Mouse (Mus musculus): ENCODE results near the gene Npr2. TPM values are rescaled to one million over a fixed set of nuclear protein-coding genes. Genes with fewer than 3 reads are reported as not detected.

Npr2 gene
- polyA plus RNA-seq, 1 experiment from 2014 or later: 4.8 TPM

DNA sequence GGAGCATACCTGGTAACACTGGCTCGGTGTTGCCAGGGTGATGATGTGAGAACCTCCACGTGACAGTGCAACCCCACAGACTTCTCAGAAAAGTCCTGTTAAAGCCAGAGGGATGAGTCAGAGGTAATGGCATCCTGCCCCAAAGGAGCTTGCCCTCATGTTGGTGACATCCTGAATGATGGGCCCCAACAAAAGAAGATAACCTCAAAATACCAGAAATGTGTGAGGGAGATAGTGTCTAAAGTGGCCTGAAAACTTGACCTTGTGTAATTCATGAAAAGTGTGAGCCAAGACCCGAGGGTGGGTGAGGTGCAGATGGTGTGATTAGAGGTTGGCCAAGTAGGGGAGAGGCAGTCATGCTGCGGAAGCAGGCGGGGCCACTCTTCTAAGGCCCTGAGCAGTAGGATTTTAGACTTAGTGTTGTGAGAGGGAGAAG lies 62.1 kb downstream of the Npr2 start:
- H3K4me3 ChIP-seq: no peak overlapping the region
- 73% methylated on average over 5 of the region's 5 CpGs for WGBS
- no peaks in the 10 kb centered on the region for H3K9me3 ChIP-seq (replicated peaks)

DNA sequence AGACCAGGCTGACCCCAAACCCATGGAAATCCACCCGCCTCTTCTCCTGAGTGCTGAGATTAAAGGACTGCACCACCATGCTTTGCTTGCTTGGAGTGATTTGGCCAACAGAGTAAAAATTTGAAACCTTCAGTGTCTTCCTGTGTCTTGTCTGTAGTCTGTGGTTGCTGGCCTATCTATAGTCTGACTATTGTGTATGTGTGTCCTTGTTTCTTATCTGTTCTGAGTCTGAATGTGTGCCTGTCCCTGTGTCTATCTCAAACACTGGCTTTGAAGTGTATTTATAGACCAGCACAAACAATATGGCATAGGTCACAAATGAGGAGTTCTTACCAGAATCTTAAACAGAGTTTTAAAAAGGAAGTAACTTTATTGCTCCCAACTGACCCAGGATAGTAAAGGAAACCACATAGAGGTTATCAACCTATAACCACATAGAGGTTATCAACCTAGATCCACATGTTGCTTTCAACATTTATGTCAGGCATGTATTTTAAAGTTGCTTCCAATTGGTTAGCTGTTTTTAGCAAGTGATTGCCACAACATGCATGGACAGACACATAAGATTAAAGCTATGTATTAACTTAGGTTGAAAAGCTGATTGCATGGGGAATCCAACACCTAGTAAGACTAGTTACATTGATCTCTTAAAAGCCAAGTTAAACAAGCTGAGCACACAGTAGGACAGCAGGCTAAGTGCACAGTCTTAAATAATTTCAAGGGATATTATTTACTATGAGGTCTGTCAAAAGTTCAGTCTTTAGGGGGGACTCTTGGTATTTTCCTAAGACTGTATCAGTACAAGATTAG lies 62.9 kb downstream of the Npr2 start:
- Histone ChIP-seq H3K27ac (no peak overlapping the region), H3K9me3 (replicated peaks) (no peaks in the 10 kb centered on the region), H3K4me1 (peaks cover 4% of the 10 kb centered on the region; the same call in 1 of the 2 replicates), H3K36me3 (no peaks in the 10 kb centered on the region), H3K27me3 (ENCODE audit: low read depth, poor library complexity, severe bottlenecking) (no peaks in the 10 kb centered on the region), H3K4me3 (no peak overlapping the region)
- DNase-seq (ENCODE audit: low spot score): no peak
- WGBS: 83% methylated on average over 1 of the region's 1 CpGs

More for the DNA sequence above, 62.1 kb downstream of the Npr2 start:
- no peaks in the 10 kb centered on the region for H3K36me3 ChIP-seq
- DNase-seq (ENCODE audit: low spot score): no peak
- no peak overlapping the region for H3K27ac ChIP-seq
- peaks cover 4% of the 10 kb centered on the region; the same call in 1 of the 2 replicates for H3K4me1 ChIP-seq
- no peaks in the 10 kb centered on the region for H3K27me3 ChIP-seq (ENCODE audit: low read depth, poor library complexity, severe bottlenecking)

DNA sequence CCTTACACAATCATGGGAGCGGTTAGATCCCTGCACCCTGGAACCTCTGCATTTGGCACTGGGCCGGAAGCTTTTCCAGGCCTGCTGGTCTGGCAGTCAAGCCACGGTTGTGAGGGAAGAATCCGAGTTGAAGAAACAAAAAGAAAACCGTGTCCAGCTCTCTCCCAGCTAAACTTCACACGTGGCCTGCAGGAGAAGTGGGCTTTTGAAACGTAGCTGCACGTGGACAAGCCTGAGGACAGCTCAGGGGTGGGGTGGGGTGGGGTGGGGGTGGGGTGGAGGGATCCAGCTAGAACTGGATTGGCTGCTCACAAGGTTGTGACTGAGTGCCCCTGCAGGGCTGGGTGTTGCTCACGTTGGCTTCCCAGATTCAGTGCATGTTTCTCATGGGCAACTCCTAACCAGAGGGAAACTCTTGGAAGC lies 63.5 kb downstream of the Npr2 start:
- H3K27me3 ChIP-seq (ENCODE audit: low read depth, poor library complexity, severe bottlenecking): no peaks in the 10 kb centered on the region
- no peaks in the 10 kb centered on the region for H3K36me3 ChIP-seq
- H3K4me3 ChIP-seq: no peak overlapping the region
- peaks cover 4% of the 10 kb centered on the region; the same call in 1 of the 2 replicates for H3K4me1 ChIP-seq
- H3K9me3 ChIP-seq (replicated peaks): no peaks in the 10 kb centered on the region
- 42% methylated on average over 9 of the region's 9 CpGs for WGBS
- no peak overlapping the region for H3K27ac ChIP-seq
- no peak for DNase-seq (ENCODE audit: low spot score)

DNA sequence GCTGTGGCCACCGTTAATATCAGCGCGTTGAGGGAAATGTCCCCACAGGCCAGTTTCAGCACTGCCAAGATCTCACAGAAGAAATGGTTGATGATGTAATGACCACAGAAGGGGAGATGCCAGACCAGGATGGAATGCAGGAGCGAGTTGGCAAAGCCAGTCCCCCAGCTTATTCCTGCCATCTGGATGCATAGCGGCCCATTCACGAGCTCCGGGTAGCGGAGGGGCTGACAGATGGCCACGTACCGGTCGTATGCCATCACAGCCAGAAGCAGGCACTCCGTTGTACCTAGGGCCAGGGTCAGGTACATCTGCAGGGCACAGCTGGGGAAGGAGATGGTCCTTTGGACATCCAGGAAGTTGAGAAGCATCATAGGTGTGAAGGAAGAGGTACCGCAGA lies 64.8 kb downstream of the Npr2 start:
- no peak overlapping the region for H3K27ac ChIP-seq

DNA sequence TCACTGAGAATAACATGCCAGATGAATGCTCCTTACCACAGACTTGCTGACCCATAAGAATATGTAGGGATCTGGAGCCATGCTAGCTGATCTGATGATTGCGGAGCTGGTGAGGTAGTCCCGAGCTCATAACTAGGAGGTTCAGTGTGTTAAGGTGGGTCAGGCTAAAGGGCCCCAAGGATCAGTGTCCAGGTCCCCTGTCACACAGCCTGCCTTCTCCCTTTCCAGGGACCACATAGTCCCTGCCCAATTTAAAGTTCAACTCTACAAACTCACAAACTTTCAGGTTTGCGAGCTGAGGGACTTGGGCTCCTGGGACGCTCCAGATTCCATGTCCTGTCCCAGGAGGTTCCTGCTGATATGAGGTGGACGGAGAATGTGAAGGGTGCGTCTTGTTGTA lies 69.0 kb downstream of the Npr2 start, which contains the start of gene Olfr70:
Olfr70 (minus strand) TSS at position 101 of the 400 bp plus-strand sequence.
- no peak within 1 kb of the TSS for H3K4me3 ChIP-seq
- no peaks in the 10 kb centered on the region for H3K27me3 ChIP-seq (ENCODE audit: low read depth, poor library complexity, severe bottlenecking)
- WGBS: 90% methylated on average over 6 of the region's 6 CpGs
- no peak within 1 kb of the TSS for H3K27ac ChIP-seq
- H3K36me3 ChIP-seq: no peaks in the 10 kb centered on the region
- H3K9me3 ChIP-seq (replicated peaks): no peaks in the 10 kb centered on the region
- no peak for DNase-seq (ENCODE audit: low spot score)
- no peaks in the 10 kb centered on the region for H3K4me1 ChIP-seq

More for the DNA sequence above, 64.8 kb downstream of the Npr2 start:
- peaks cover 4% of the 10 kb centered on the region; the same call in 1 of the 2 replicates for H3K4me1 ChIP-seq
- H3K36me3 ChIP-seq: no peaks in the 10 kb centered on the region
- DNase-seq (ENCODE audit: low spot score): no peak
- no peaks in the 10 kb centered on the region for H3K27me3 ChIP-seq (ENCODE audit: low read depth, poor library complexity, severe bottlenecking)
- 92% methylated on average over 13 of the region's 13 CpGs for WGBS
- H3K9me3 ChIP-seq (replicated peaks): no peaks in the 10 kb centered on the region
- no peak overlapping the region for H3K4me3 ChIP-seq

Small RNA genes lying within 50 kb of the gene (microRNA-seq; reads per million reads assigned to microRNA genes)
- gene Gm25262: not detected

Other genes with a start within 250 kb of the Npr2 start
- gene Rusc2, start 250.0 kb upstream of the Npr2 start, polyA plus RNA-seq (2016; fragmentation: Nextera tagmentation; extraction: Ambion mirVana): 3.4 and 5.8 TPM in 2 replicates
- gene Fam166b, start 202.8 kb upstream of the Npr2 start, polyA plus RNA-seq (2016; fragmentation: Nextera tagmentation; extraction: Ambion mirVana): 0.18 TPM in 1 of 2 replicates, not detected in the other
- gene Tesk1, start 190.0 kb upstream of the Npr2 start, polyA plus RNA-seq (2016; fragmentation: Nextera tagmentation; extraction: Ambion mirVana): 7.5 and 9.7 TPM in 2 replicates
- gene Cd72, start 177.3 kb upstream of the Npr2 start, polyA plus RNA-seq (2016; fragmentation: Nextera tagmentation; extraction: Ambion mirVana): 2.0 and 2.3 TPM in 2 replicates
- gene Sit1, start 148.2 kb upstream of the Npr2 start, polyA plus RNA-seq (2016; fragmentation: Nextera tagmentation; extraction: Ambion mirVana): not detected in 2 replicates
- 44.3 and 50.8 TPM in 2 replicates for gene Ccdc107, start 139.0 kb upstream of the Npr2 start, polyA plus RNA-seq (2016; fragmentation: Nextera tagmentation; extraction: Ambion mirVana)
- gene Arhgef39, start 132.2 kb upstream of the Npr2 start, polyA plus RNA-seq (2016; fragmentation: Nextera tagmentation; extraction: Ambion mirVana): 45.1 and 49.8 TPM in 2 replicates
- gene Car9, start 125.0 kb upstream of the Npr2 start, polyA plus RNA-seq (2016; fragmentation: Nextera tagmentation; extraction: Ambion mirVana): 1.0 and 1.3 TPM in 2 replicates
- gene Tpm2, start 108.2 kb upstream of the Npr2 start, polyA plus RNA-seq (2016; fragmentation: Nextera tagmentation; extraction: Ambion mirVana): 45.4 and 60.0 TPM in 2 replicates
- gene Creb3, start 69.6 kb upstream of the Npr2 start, polyA plus RNA-seq (2016; fragmentation: Nextera tagmentation; extraction: Ambion mirVana): 27.3 and 40.5 TPM in 2 replicates
- gene Tln1, start 69.2 kb upstream of the Npr2 start, polyA plus RNA-seq (2016; fragmentation: Nextera tagmentation; extraction: Ambion mirVana): 46.8 and 51.1 TPM in 2 replicates
- gene Rgp1, start 53.2 kb upstream of the Npr2 start, polyA plus RNA-seq (2016; fragmentation: Nextera tagmentation; extraction: Ambion mirVana): 22.7 and 30.0 TPM in 2 replicates
- gene Gba2, start 53.1 kb upstream of the Npr2 start, polyA plus RNA-seq (2016; fragmentation: Nextera tagmentation; extraction: Ambion mirVana): 24.3 and 29.2 TPM in 2 replicates
- gene Msmp, start 47.4 kb upstream of the Npr2 start, polyA plus RNA-seq (2016; fragmentation: Nextera tagmentation; extraction: Ambion mirVana): 0.44 TPM in 1 of 2 replicates, not detected in the other
- gene Spag8, start 21.7 kb downstream of the Npr2 start, polyA plus RNA-seq (2016; fragmentation: Nextera tagmentation; extraction: Ambion mirVana): 1.0 and 1.2 TPM in 2 replicates
- 61.9 and 66.4 TPM in 2 replicates for gene Hint2, start 24.5 kb downstream of the Npr2 start, polyA plus RNA-seq (2016; fragmentation: Nextera tagmentation; extraction: Ambion mirVana)
- gene Tmem8b, start 37.0 kb downstream of the Npr2 start, polyA plus RNA-seq (2016; fragmentation: Nextera tagmentation; extraction: Ambion mirVana): 2.2 and 3.4 TPM in 2 replicates
- 1.6 and 1.7 TPM in 2 replicates for gene Fam221b, start 37.2 kb downstream of the Npr2 start, polyA plus RNA-seq (2016; fragmentation: Nextera tagmentation; extraction: Ambion mirVana)
- not detected in 2 replicates for gene Olfr70, start 68.9 kb downstream of the Npr2 start, polyA plus RNA-seq (2016; fragmentation: Nextera tagmentation; extraction: Ambion mirVana)
- not detected in 2 replicates for gene Olfr71, start 78.3 kb downstream of the Npr2 start, polyA plus RNA-seq (2016; fragmentation: Nextera tagmentation; extraction: Ambion mirVana)
- gene Hrct1, start 95.3 kb downstream of the Npr2 start, polyA plus RNA-seq (2016; fragmentation: Nextera tagmentation; extraction: Ambion mirVana): 0.35 and 0.40 TPM in 2 replicates
- gene Spaar, start 98.1 kb downstream of the Npr2 start, polyA plus RNA-seq (2016; fragmentation: Nextera tagmentation; extraction: Ambion mirVana): 0.05 and 0.10 TPM in 2 replicates
- not detected in 2 replicates for gene Olfr159, start 139.1 kb downstream of the Npr2 start, polyA plus RNA-seq (2016; fragmentation: Nextera tagmentation; extraction: Ambion mirVana)
- gene Olfr156, start 192.0 kb downstream of the Npr2 start, polyA plus RNA-seq (2016; fragmentation: Nextera tagmentation; extraction: Ambion mirVana): not detected in 2 replicates
- gene Olfr157, start 208.3 kb downstream of the Npr2 start, polyA plus RNA-seq (2016; fragmentation: Nextera tagmentation; extraction: Ambion mirVana): not detected in 2 replicates
- not detected in 2 replicates for gene Olfr155, start 219.6 kb downstream of the Npr2 start, polyA plus RNA-seq (2016; fragmentation: Nextera tagmentation; extraction: Ambion mirVana)
- gene Reck, start 243.6 kb downstream of the Npr2 start, polyA plus RNA-seq (2016; fragmentation: Nextera tagmentation; extraction: Ambion mirVana): 20.2 and 22.9 TPM in 2 replicates

All from limb, embryonic 10.5 days (tissue).